In the genomic region with DNA sequence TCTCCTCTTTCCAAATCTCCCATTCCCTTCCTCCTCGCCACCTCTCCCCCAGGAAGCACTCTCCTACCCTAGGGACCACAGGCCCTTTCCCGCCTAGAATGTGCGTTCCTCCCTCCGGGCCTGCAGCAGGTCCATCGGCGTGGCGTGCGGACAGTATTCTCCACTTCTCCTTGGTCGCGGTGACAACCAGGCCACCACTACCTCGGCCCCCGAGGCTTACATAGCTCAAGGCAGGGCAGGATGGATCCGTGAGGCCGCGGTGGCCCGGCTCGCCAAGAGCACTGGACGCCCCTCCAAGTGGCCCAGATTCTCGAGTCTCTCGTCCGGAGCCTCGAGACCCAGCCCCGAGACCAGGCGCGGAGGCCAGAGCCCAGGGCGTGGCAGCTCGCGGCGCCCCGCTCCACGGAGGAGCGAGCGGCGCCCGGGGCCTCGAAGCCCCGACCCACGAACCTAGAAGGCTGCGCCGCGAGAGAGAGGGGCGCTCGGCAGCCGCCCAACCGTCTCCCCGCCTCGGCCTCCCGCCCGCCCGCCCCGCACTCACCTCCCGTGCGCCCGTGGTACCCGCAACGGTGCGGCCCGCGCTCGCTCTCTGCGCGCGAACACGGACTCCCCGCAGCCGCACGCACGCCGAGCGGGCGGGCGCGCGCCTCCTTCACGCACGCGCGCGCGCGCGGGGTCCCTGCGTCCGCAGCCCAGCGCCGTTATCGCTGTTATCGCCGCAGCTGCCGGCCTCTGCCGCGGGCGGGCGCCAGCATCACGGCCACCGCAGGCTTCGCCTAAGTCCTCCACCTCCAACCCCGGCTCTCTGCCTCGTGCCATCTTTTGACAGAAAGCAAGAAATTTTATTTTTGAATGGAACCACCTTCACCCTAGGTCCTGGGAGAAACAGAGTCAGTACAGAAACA, we compare ENCODE assay signal across 8 mouse cellular contexts. TPM values are rescaled to one million over a fixed set of nuclear protein-coding genes. Genes with fewer than 3 reads are reported as not detected.
DNase-seq lines count a peak whose midpoint lies in the region; ATAC-seq and TF ChIP-seq lines count a peak whose summit lies in the region.

TSS of gene B3galnt1 (minus strand) at position 700 of the 905 bp plus-strand sequence.

- H3K79me2 ChIP-seq in myocyte (ENCODE audit: control insufficient read depth, insufficient read depth) = no peaks in the 10 kb centered on the region

- no peaks in the 10 kb centered on the region for H3K9me3 ChIP-seq in heart, embryonic 12.5 days (replicated peaks)
- no peaks in the 10 kb centered on the region for H3K9me3 ChIP-seq in kidney, embryonic 16.5 days (ENCODE audit: low read length)
- H3K9me3 ChIP-seq in liver, embryonic 11.5 days (ENCODE audit: control insufficient read depth, low read length) = no peaks in the 10 kb centered on the region
- no peaks in the 10 kb centered on the region for H3K9me3 ChIP-seq in stomach, postnatal 0 days (ENCODE audit: control insufficient read depth, low read length)

- no peaks in the 10 kb centered on the region; the same call in 1 of the 2 replicates for H3K27me3 ChIP-seq in heart, embryonic 12.5 days (replicated peaks)
- H3K27me3 ChIP-seq in kidney, embryonic 16.5 days (ENCODE audit: insufficient read depth, low read length) = no peaks in the 10 kb centered on the region
- peaks cover 23% of the 10 kb centered on the region for H3K27me3 ChIP-seq in liver, embryonic 11.5 days (replicated peaks; ENCODE audit: control insufficient read depth, insufficient read depth, low read length)
- H3K27me3 ChIP-seq in myocyte (ENCODE audit: control insufficient read depth, insufficient read depth, insufficient read length) = no peaks in the 10 kb centered on the region
- H3K27me3 ChIP-seq in stomach, postnatal 0 days (ENCODE audit: control insufficient read depth, insufficient read depth, low read length) = no peaks in the 10 kb centered on the region

- no peaks in the 10 kb centered on the region; the same call in none of the 2 replicates for H3K4me1 ChIP-seq in bone marrow, adult 2 months (ENCODE audit: control insufficient read depth, insufficient read depth, low read length)
- no peaks in the 10 kb centered on the region; the same call in 1 of the 2 replicates for H3K4me1 ChIP-seq in embryonic fibroblast, embryonic 13.5 days (ENCODE audit: control insufficient read depth, insufficient read depth, low read length)
- H3K4me1 ChIP-seq in heart, embryonic 12.5 days (replicated peaks) = peaks cover 5% of the 10 kb centered on the region
- H3K4me1 ChIP-seq in kidney, embryonic 16.5 days (ENCODE audit: insufficient read depth, low read length) = peaks cover 4% of the 10 kb centered on the region; the same call in 1 of the 2 replicates
- H3K4me1 ChIP-seq in liver, embryonic 11.5 days (replicated peaks; ENCODE audit: control insufficient read depth, insufficient read depth, low read length) = no peaks in the 10 kb centered on the region
- no peaks in the 10 kb centered on the region for H3K4me1 ChIP-seq in stomach, postnatal 0 days (replicated peaks; ENCODE audit: control insufficient read depth, insufficient read depth)

- peak; percentile 58 for DNase-seq in 3T3-L1 (ENCODE audit: low read depth, low spot score)
- DNase-seq in liver, embryonic 11.5 days (ENCODE audit: low spot score) = peak; percentile 57
- DNase-seq in stomach, postnatal 0 days (ENCODE audit: low spot score) = peak; percentile 51

- peak within 1 kb of the TSS; percentile 75 for H3K9ac ChIP-seq in heart, embryonic 12.5 days
- H3K9ac ChIP-seq in kidney, embryonic 16.5 days (replicated peaks; ENCODE audit: low read length) = peak within 1 kb of the TSS; percentile 85
- H3K9ac ChIP-seq in liver, embryonic 11.5 days (ENCODE audit: low read depth, low read length) = peak within 1 kb of the TSS; percentile 59
- peak within 1 kb of the TSS; percentile 66 for H3K9ac ChIP-seq in stomach, postnatal 0 days (ENCODE audit: low read length)

- H3K27ac ChIP-seq in bone marrow, adult 2 months (ENCODE audit: control insufficient read depth, insufficient read depth, low read depth, low read length, poor library complexity) = no peak within 1 kb of the TSS; the same call in 1 of the 2 replicates
- H3K27ac ChIP-seq in embryonic fibroblast, embryonic 13.5 days (ENCODE audit: insufficient read depth, low read length) = peak within 1 kb of the TSS; percentile 49
- H3K27ac ChIP-seq in heart, embryonic 12.5 days (ENCODE audit: poor library complexity, severe bottlenecking) = 0 out of 2 replicates have a peak within 1 kb of the TSS, but pooled peaks have one; percentile 2
- no peak within 1 kb of the TSS for H3K27ac ChIP-seq in kidney, embryonic 16.5 days (ENCODE audit: low read length)
- no peak within 1 kb of the TSS for H3K27ac ChIP-seq in liver, embryonic 11.5 days (ENCODE audit: low read depth, low read length)
- peak within 1 kb of the TSS; percentile 66 for H3K27ac ChIP-seq in stomach, postnatal 0 days (replicated peaks)

- peak within 1 kb of the TSS; percentile 75 for H3K4me2 ChIP-seq in heart, embryonic 12.5 days
- peak within 1 kb of the TSS; percentile 88 for H3K4me2 ChIP-seq in kidney, embryonic 16.5 days (replicated peaks; ENCODE audit: low read depth, low read length)
- H3K4me2 ChIP-seq in liver, embryonic 11.5 days = peak within 1 kb of the TSS; percentile 65
- peak within 1 kb of the TSS; percentile 73 for H3K4me2 ChIP-seq in myocyte (ENCODE audit: low read depth)
- peak within 1 kb of the TSS; percentile 91 for H3K4me2 ChIP-seq in stomach, postnatal 0 days (replicated peaks; ENCODE audit: low read depth)

- TF ChIP-seq POLR2A in bone marrow, adult 2 months (IDR thresholded peaks at IDR 0.05; ENCODE audit: borderline replicate concordance, control insufficient read depth, low read depth, low read length) = no peak
- TF ChIP-seq POLR2A in embryonic fibroblast, embryonic 13.5 days (IDR thresholded peaks at IDR 0.05; ENCODE audit: low read depth, low read length) = peak; percentile 46; the same call in 1 of the 2 replicates
- TF ChIP-seq POLR2A in myocyte (IDR thresholded peaks at IDR 0.05; ENCODE audit: insufficient read length, low read depth) = peak; percentile 34

- peak within 1 kb of the TSS; percentile 57 for H3K4me3 ChIP-seq in bone marrow, adult 2 months (replicated peaks; ENCODE audit: control insufficient read depth, low read depth, low read length)
- peak within 1 kb of the TSS; percentile 64 for H3K4me3 ChIP-seq in embryonic fibroblast, embryonic 13.5 days (ENCODE audit: insufficient read depth, low read length)
- H3K4me3 ChIP-seq in heart, embryonic 12.5 days = peak within 1 kb of the TSS; percentile 68
- peak within 1 kb of the TSS; percentile 72 for H3K4me3 ChIP-seq in kidney, embryonic 16.5 days (ENCODE audit: low read length)
- H3K4me3 ChIP-seq in liver, embryonic 11.5 days (ENCODE audit: low read depth, low read length) = peak within 1 kb of the TSS; percentile 65
- H3K4me3 ChIP-seq in myocyte = peak within 1 kb of the TSS; percentile 12
- peak within 1 kb of the TSS; percentile 68 for H3K4me3 ChIP-seq in stomach, postnatal 0 days (ENCODE audit: low read depth, low read length)

- TF ChIP-seq CTCF in bone marrow, adult 2 months (IDR thresholded peaks at IDR 0.05; ENCODE audit: control insufficient read depth, insufficient read depth, low read length) = no peak
- TF ChIP-seq CTCF in embryonic fibroblast, embryonic 13.5 days (IDR thresholded peaks at IDR 0.05; ENCODE audit: borderline replicate concordance, insufficient read depth, low read length) = no peak
- TF ChIP-seq CTCF in stomach, postnatal 0 days (IDR thresholded peaks at IDR 0.05; ENCODE audit: low read depth) = peak; percentile 61

- TF ChIP-seq EP300 in stomach, postnatal 0 days (optimal IDR thresholded peaks at IDR 0.05) = no peak

- no peaks in the 10 kb centered on the region for H3K36me3 ChIP-seq in heart, embryonic 12.5 days
- H3K36me3 ChIP-seq in kidney, embryonic 16.5 days (ENCODE audit: insufficient read depth, low read length) = no peaks in the 10 kb centered on the region
- H3K36me3 ChIP-seq in liver, embryonic 11.5 days (ENCODE audit: control insufficient read depth, insufficient read depth, low read length) = no peaks in the 10 kb centered on the region
- no peaks in the 10 kb centered on the region for H3K36me3 ChIP-seq in myocyte (ENCODE audit: control insufficient read depth, insufficient read depth)
- H3K36me3 ChIP-seq in stomach, postnatal 0 days (ENCODE audit: control insufficient read depth, insufficient read depth, low read length) = no peaks in the 10 kb centered on the region

- peak; percentile 67 for ATAC-seq in heart, embryonic 12.5 days (ENCODE audit: insufficient number of reproducible peaks, low FRiP score)
- peak; percentile 86 for ATAC-seq in kidney, embryonic 16.5 days (ENCODE audit: low FRiP score, low TSS enrichment)
- peak; percentile 57 for ATAC-seq in liver, embryonic 11.5 days (replicated peaks; ENCODE audit: low FRiP score)
- ATAC-seq in stomach, postnatal 0 days (ENCODE audit: low FRiP score, low TSS enrichment) = peak; percentile 75

- WGBS in bone marrow, adult 2 months = 2% methylated on average over 99 of the region's 99 CpGs
- WGBS in heart, embryonic 12.5 days = under 1% methylated on average over 76 of the region's 99 CpGs
- WGBS in kidney, embryonic 16.5 days = under 1% methylated on average over 86 of the region's 99 CpGs
- 1% methylated on average over 75 of the region's 99 CpGs for WGBS in liver, embryonic 11.5 days
- WGBS in stomach, postnatal 0 days = 2% methylated on average over 80 of the region's 99 CpGs

- H3ac ChIP-seq in myocyte (ENCODE audit: control insufficient read depth, insufficient read length) = no peak within 1 kb of the TSS

TF ChIP-seq in myocyte, 11 proteins besides CTCF, POLR2A, EP300 and RAD21:
- TF ChIP-seq MYOD1 (IDR thresholded peaks at IDR 0.05; ENCODE audit: control insufficient read depth in 1 of 3, insufficient read length in 2 of 3, low read depth in 2 of 3) (peak in 1 of 3 experiments; percentile 17), CEBPB (IDR thresholded peaks at IDR 0.05; ENCODE audit: insufficient read depth, poor library complexity, severe bottlenecking) (no peak), USF1 (IDR thresholded peaks at IDR 0.05; ENCODE audit: low read depth) (no peak), MYOG (IDR thresholded peaks at IDR 0.05; ENCODE audit: control insufficient read depth in 1 of 3, insufficient read depth in 1 of 3, insufficient read length in 2 of 3, low read depth in 2 of 3) (peak in 1 of 3 experiments; percentile 8)
TF ChIP-seq in myocyte: peak in this region for 2.

RNA-seq across cellular contexts. Expression of gene B3galnt1, which starts in this region (rescaled TPM):
- 2.0 TPM in 1 of 2 replicates, not detected in the other for polyA plus RNA-seq in bone marrow, adult 2 months (2011; ENCODE audit: insufficient read depth, insufficient read length, low replicate concordance, missing spikeins)
- 34.9 and 35.5 TPM in 2 replicates for polyA plus RNA-seq in embryonic fibroblast, embryonic 13.5 days (2011; ENCODE audit: insufficient read length, low read depth, missing spikeins)
- polyA plus RNA-seq in heart, embryonic 12.5 days (2016; fragmentation: Nextera tagmentation; extraction: Ambion mirVana) = 27.3 TPM in 2 replicates
- 35.2 and 38.9 TPM in 2 replicates for polyA plus RNA-seq in kidney, embryonic 16.5 days (2015; fragmentation: Nextera tagmentation; extraction: Ambion mirVana)
- 10.0 and 11.3 TPM in 2 replicates for polyA plus RNA-seq in liver, embryonic 11.5 days (2014; fragmentation: Nextera tagmentation; extraction: Ambion mirVana)
- 1.6 TPM for polyA plus RNA-seq in myocyte (2012; fragmentation: generic; extraction: Trizol)
- polyA plus RNA-seq in stomach, postnatal 0 days (2015; fragmentation: Nextera tagmentation; extraction: Ambion mirVana) = 21.5 and 23.0 TPM in 2 replicates

Comparison
In these comparisons a context has a peak if more than half of its experiments do, and no peak if none do; other contexts are left out.
1. H3K27ac ChIP-seq: peak in embryonic fibroblast, embryonic 13.5 days (single experiment), heart, embryonic 12.5 days (single experiment) and stomach, postnatal 0 days (single experiment); none in bone marrow, adult 2 months (single experiment), kidney, embryonic 16.5 days (single experiment) and liver, embryonic 11.5 days (single experiment).
2. H3K4me3 ChIP-seq: peak in every context shown above with its lines; median percentile 72 in kidney, embryonic 16.5 days; 68 in heart, embryonic 12.5 days; 68 in stomach, postnatal 0 days; 65 in liver, embryonic 11.5 days; 64 in embryonic fibroblast, embryonic 13.5 days; 57 in bone marrow, adult 2 months; 12 in myocyte.
3. Peak in every context shown above with its lines, with median percentiles within 50 percentile points of each other: DNase-seq, ATAC-seq, H3K4me2 ChIP-seq and H3K9ac ChIP-seq.